ENCODE assay signal across 29 mouse cellular contexts in genomic region chr19:21745586-21745985, GRCm38 (mm10). TPM values are rescaled to one million over a fixed set of nuclear protein-coding genes. Genes with fewer than 3 reads are reported as not detected.
DNase-seq lines count a peak whose midpoint lies in the region; ATAC-seq lines count a peak whose summit lies in the region.
"Had no signal": no experiment of that assay in that cellular context is flagged by ENCODE, and none has a peak within 500 bp of the region (broad histone marks: within the 10 kb centered on the region; RNA-seq: fewer than 3 reads in every experiment).

No protein-coding gene starts in this region.

- no peak overlapping the region for H3K27ac ChIP-seq in forebrain, embryonic 13.5 days
- no peak overlapping the region for H3K27ac ChIP-seq in forebrain, embryonic 11.5 days (ENCODE audit: low read depth, low read length)
- no peak overlapping the region for H3K27ac ChIP-seq in hindbrain, embryonic 16.5 days (ENCODE audit: low read depth, low read length)
- no peak overlapping the region for H3K27ac ChIP-seq in hindbrain, embryonic 14.5 days
- H3K27ac ChIP-seq: embryonic facial prominence, embryonic 12.5 days; hindbrain, embryonic 12.5 days; intestine, embryonic 15.5 days; limb, embryonic 10.5 days; liver, embryonic 15.5 days; lung, embryonic 15.5 days; midbrain, embryonic 15.5 days; neural tube, embryonic 13.5 days had no signal

- H3K4me2 ChIP-seq in forebrain, embryonic 13.5 days, result no peak overlapping the region
- H3K4me2 ChIP-seq in forebrain, embryonic 11.5 days (ENCODE audit: low read depth, low read length, severe bottlenecking), result no peak overlapping the region
- H3K4me2 ChIP-seq in hindbrain, embryonic 16.5 days (ENCODE audit: low read length), result no peak overlapping the region
- no peak overlapping the region for H3K4me2 ChIP-seq in hindbrain, embryonic 14.5 days (replicated peaks)
- H3K4me2 ChIP-seq: embryonic facial prominence, embryonic 12.5 days; heart, embryonic 12.5 days; hindbrain, embryonic 12.5 days; intestine, embryonic 15.5 days; liver, embryonic 15.5 days; lung, embryonic 15.5 days; midbrain, embryonic 15.5 days; neural tube, embryonic 13.5 days had no signal

- no peaks in the 10 kb centered on the region for H3K4me1 ChIP-seq in forebrain, embryonic 13.5 days
- no peaks in the 10 kb centered on the region for H3K4me1 ChIP-seq in forebrain, embryonic 11.5 days (replicated peaks; ENCODE audit: control insufficient read depth, insufficient read depth, low read length)
- H3K4me1 ChIP-seq in hindbrain, embryonic 16.5 days (ENCODE audit: control insufficient read depth, insufficient read depth, low read depth, low read length), result no peaks in the 10 kb centered on the region
- no peaks in the 10 kb centered on the region for H3K4me1 ChIP-seq in hindbrain, embryonic 14.5 days (replicated peaks; ENCODE audit: control insufficient read depth, insufficient read depth, low read length)
- H3K4me1 ChIP-seq: embryonic facial prominence, embryonic 12.5 days; heart, embryonic 12.5 days; hindbrain, embryonic 12.5 days; intestine, embryonic 15.5 days; limb, embryonic 10.5 days; liver, embryonic 15.5 days; lung, embryonic 15.5 days; midbrain, embryonic 15.5 days; neural tube, embryonic 13.5 days had no signal

- 79% methylated on average over 2 of the region's 2 CpGs for WGBS in forebrain, embryonic 13.5 days
- 91% methylated on average over 2 of the region's 2 CpGs for WGBS in forebrain, embryonic 11.5 days
- 87% methylated on average over 2 of the region's 2 CpGs for WGBS in hindbrain, embryonic 16.5 days
- 79% methylated on average over 2 of the region's 2 CpGs for WGBS in hindbrain, embryonic 14.5 days

- no peaks in the 10 kb centered on the region for H3K9me3 ChIP-seq in forebrain, embryonic 13.5 days (replicated peaks)
- no peaks in the 10 kb centered on the region for H3K9me3 ChIP-seq in forebrain, embryonic 11.5 days (ENCODE audit: control insufficient read depth, low read length)
- no peaks in the 10 kb centered on the region for H3K9me3 ChIP-seq in hindbrain, embryonic 16.5 days (ENCODE audit: control insufficient read depth, low read length)
- H3K9me3 ChIP-seq in hindbrain, embryonic 14.5 days (ENCODE audit: control insufficient read depth, low read length), result no peaks in the 10 kb centered on the region
- H3K9me3 ChIP-seq: embryonic facial prominence, embryonic 12.5 days; heart, embryonic 12.5 days; hindbrain, embryonic 12.5 days; intestine, embryonic 15.5 days; limb, embryonic 10.5 days; liver, embryonic 15.5 days; lung, embryonic 15.5 days; midbrain, embryonic 15.5 days; neural tube, embryonic 13.5 days had no signal

- no peak overlapping the region for H3K4me3 ChIP-seq in forebrain, embryonic 13.5 days
- no peak overlapping the region for H3K4me3 ChIP-seq in forebrain, embryonic 11.5 days (ENCODE audit: low read depth, low read length)
- H3K4me3 ChIP-seq in hindbrain, embryonic 16.5 days (ENCODE audit: low read length), result no peak overlapping the region
- no peak overlapping the region for H3K4me3 ChIP-seq in hindbrain, embryonic 14.5 days (replicated peaks; ENCODE audit: low read length)
- H3K4me3 ChIP-seq: embryonic facial prominence, embryonic 12.5 days; heart, embryonic 12.5 days; hindbrain, embryonic 12.5 days; intestine, embryonic 15.5 days; limb, embryonic 10.5 days; liver, embryonic 15.5 days; lung, embryonic 15.5 days; midbrain, embryonic 15.5 days; myocyte; neural tube, embryonic 13.5 days had no signal

- no peaks in the 10 kb centered on the region for H3K36me3 ChIP-seq in forebrain, embryonic 13.5 days (ENCODE audit: poor library complexity, severe bottlenecking)
- H3K36me3 ChIP-seq in forebrain, embryonic 11.5 days (ENCODE audit: control insufficient read depth, insufficient read depth, low read length), result no peaks in the 10 kb centered on the region
- H3K36me3 ChIP-seq in hindbrain, embryonic 16.5 days (ENCODE audit: control insufficient read depth, insufficient read depth, low read length), result no peaks in the 10 kb centered on the region
- no peaks in the 10 kb centered on the region for H3K36me3 ChIP-seq in hindbrain, embryonic 14.5 days (replicated peaks; ENCODE audit: control insufficient read depth, insufficient read depth)
- H3K36me3 ChIP-seq: embryonic facial prominence, embryonic 12.5 days; heart, embryonic 12.5 days; hindbrain, embryonic 12.5 days; intestine, embryonic 15.5 days; limb, embryonic 10.5 days; liver, embryonic 15.5 days; lung, embryonic 15.5 days; midbrain, embryonic 15.5 days; neural tube, embryonic 13.5 days had no signal

- no peak for DNase-seq in forebrain, embryonic 11.5 days (ENCODE audit: low spot score)
- DNase-seq in hindbrain, embryonic 14.5 days (ENCODE audit: low spot score), result no peak
- DNase-seq in cerebellum, adult 18-20 months, result peak; percentile 58 to 71
- DNase-seq in cerebellum, postnatal 14 days, result peak; percentile 66 to 69
- DNase-seq in gastrocnemius, adult 8-10 months (ENCODE audit: low spot score in 2 of 2), result no peak
- DNase-seq in adrenal gland, postnatal 14 days, result no peak
- DNase-seq: adrenal gland, postnatal 36 days; gastrocnemius, postnatal 10 days; heart, postnatal 10 days; kidney, adult 8-10 months; kidney, postnatal 10 days; liver; lung, postnatal 36 days; right cerebral cortex, postnatal 4 days; thymus, adult 18-20 months; thymus, postnatal 36 days had no signal

- H3K27me3 ChIP-seq in forebrain, embryonic 13.5 days, result no peaks in the 10 kb centered on the region
- no peaks in the 10 kb centered on the region for H3K27me3 ChIP-seq in forebrain, embryonic 11.5 days (ENCODE audit: control insufficient read depth, insufficient read depth, low read length)
- H3K27me3 ChIP-seq in hindbrain, embryonic 16.5 days (replicated peaks; ENCODE audit: control insufficient read depth, insufficient read depth, low read length), result no peaks in the 10 kb centered on the region
- no peaks in the 10 kb centered on the region for H3K27me3 ChIP-seq in hindbrain, embryonic 14.5 days (ENCODE audit: control insufficient read depth, insufficient read depth, low read length)
- H3K27me3 ChIP-seq: embryonic facial prominence, embryonic 12.5 days; heart, embryonic 12.5 days; hindbrain, embryonic 12.5 days; intestine, embryonic 15.5 days; liver, embryonic 15.5 days; lung, embryonic 15.5 days; midbrain, embryonic 15.5 days; neural tube, embryonic 13.5 days had no signal

- ATAC-seq in forebrain, embryonic 13.5 days, result peak; percentile 33; the same call in 1 of the 2 replicates
- ATAC-seq in forebrain, embryonic 11.5 days (replicated peaks; ENCODE audit: low FRiP score), result no peak
- ATAC-seq in hindbrain, embryonic 16.5 days, result 0 out of 2 replicates have a peak, but pooled peaks have one; percentile 32
- no peak for ATAC-seq in hindbrain, embryonic 14.5 days (ENCODE audit: low FRiP score)
- ATAC-seq: CD4-positive, CD25-positive, alpha-beta regulatory T cell, adult 4 months; intestine, embryonic 15.5 days; midbrain, embryonic 15.5 days had no signal

- no peak overlapping the region for H3K9ac ChIP-seq in forebrain, embryonic 13.5 days
- H3K9ac ChIP-seq in forebrain, embryonic 11.5 days (ENCODE audit: low read length), result no peak overlapping the region
- no peak overlapping the region for H3K9ac ChIP-seq in hindbrain, embryonic 16.5 days (ENCODE audit: low read depth, low read length)
- H3K9ac ChIP-seq in hindbrain, embryonic 14.5 days, result no peak overlapping the region
- H3K9ac ChIP-seq: embryonic facial prominence, embryonic 12.5 days; heart, embryonic 12.5 days; hindbrain, embryonic 12.5 days; intestine, embryonic 15.5 days; liver, embryonic 15.5 days; lung, embryonic 15.5 days; midbrain, embryonic 15.5 days; neural tube, embryonic 13.5 days had no signal

RNA-seq across cellular contexts. Expression of gene Cemip2, which starts 32.6 kb away (rescaled TPM):
- polyA plus RNA-seq in forebrain, embryonic 13.5 days (2015; fragmentation: Nextera tagmentation; extraction: Ambion mirVana), result 54.2 and 61.3 TPM in 2 replicates
- 75.4 and 77.2 TPM in 2 replicates for polyA plus RNA-seq in forebrain, embryonic 11.5 days (2014; fragmentation: Nextera tagmentation; extraction: Ambion mirVana)
- polyA plus RNA-seq in hindbrain, embryonic 16.5 days (2015; fragmentation: Nextera tagmentation; extraction: Ambion mirVana), result 15.4 and 22.2 TPM in 2 replicates
- 26.4 and 26.8 TPM in 2 replicates for polyA plus RNA-seq in hindbrain, embryonic 14.5 days (2014; fragmentation: Nextera tagmentation; extraction: Ambion mirVana)
- total RNA-seq in gastrocnemius, adult 8-10 months (2022), result 10 to 100 TPM in 3 of 4 experiments, 1 to 10 TPM in 1; 9.7 to 13.0 (median 11.2) TPM
- total RNA-seq in adrenal gland, postnatal 14 days (2021), result 25.3 and 26.3 TPM in 2 replicates

Comparison
In these comparisons a context has a peak if more than half of its experiments do, and no peak if none do; other contexts are left out.
1. ATAC-seq: peak in forebrain, embryonic 13.5 days (single experiment) and hindbrain, embryonic 16.5 days (single experiment); none in forebrain, embryonic 11.5 days (single experiment) and hindbrain, embryonic 14.5 days (single experiment).
2. DNase-seq: peak in cerebellum, adult 18-20 months (2 of 2) and cerebellum, postnatal 14 days (2 of 2); none in forebrain, embryonic 11.5 days (single experiment), hindbrain, embryonic 14.5 days (single experiment), gastrocnemius, adult 8-10 months (0 of 2) and adrenal gland, postnatal 14 days (single experiment).